Mouse (Mus musculus): ENCODE measurements around the gene Phb2. TPM values are rescaled to one million over a fixed set of nuclear protein-coding genes. Genes with fewer than 3 reads are reported as not detected.
A peak's percentile ranks its signal among the peaks of the same experiment; 100 is the strongest.

Gene Phb2
- polyA plus RNA-seq, 1 experiment = 329 TPM

- Histone ChIP-seq H3K4me1 (ENCODE audit: control insufficient read depth, insufficient read depth, low read length) (peaks cover 5% of the 10 kb centered on the region), H3K9me3 (replicated peaks; ENCODE audit: control insufficient read depth, insufficient read depth, low read length, poor library complexity, severe bottlenecking) (no peaks in the 10 kb centered on the region), H3K4me3 (ENCODE audit: low read depth, low read length) (no peak overlapping the region), H3K27me3 (ENCODE audit: control insufficient read depth, insufficient read depth, low read length, poor library complexity, severe bottlenecking) (no peaks in the 10 kb centered on the region), H3K36me3 (ENCODE audit: control insufficient read depth, insufficient read depth, low read length, poor library complexity, severe bottlenecking) (no peaks in the 10 kb centered on the region), H3K9ac (ENCODE audit: low read depth, poor library complexity, severe bottlenecking) (no peak overlapping the region; the same call in 1 of the 2 replicates), H3K27ac (ENCODE audit: insufficient read depth, low read length) (no peak overlapping the region)
- TF ChIP-seq POLR2A (IDR thresholded peaks at IDR 0.05; ENCODE audit: insufficient read depth, low read length) (no peak), EP300 (IDR thresholded peaks at IDR 0.05; ENCODE audit: insufficient read depth, low read depth, low read length) (no peak), CTCF (IDR thresholded peaks at IDR 0.05; ENCODE audit: low read depth, low read length) (no peak)
Observed at GRCm38 (mm10) chr6:124757909-124758848, 46.0 kb downstream of the Phb2 start.

- H3K9me3 ChIP-seq (replicated peaks; ENCODE audit: control insufficient read depth, insufficient read depth, low read length, poor library complexity, severe bottlenecking) = no peaks in the 10 kb centered on the region
- H3K4me3 ChIP-seq (ENCODE audit: low read depth, low read length) = no peak overlapping the region
- H3K27me3 ChIP-seq (ENCODE audit: control insufficient read depth, insufficient read depth, low read length, poor library complexity, severe bottlenecking) = no peaks in the 10 kb centered on the region
- peaks cover 5% of the 10 kb centered on the region for H3K4me1 ChIP-seq (ENCODE audit: control insufficient read depth, insufficient read depth, low read length)
- TF ChIP-seq EP300 (IDR thresholded peaks at IDR 0.05; ENCODE audit: insufficient read depth, low read depth, low read length) (no peak), CTCF (IDR thresholded peaks at IDR 0.05; ENCODE audit: low read depth, low read length) (no peak), POLR2A (IDR thresholded peaks at IDR 0.05; ENCODE audit: insufficient read depth, low read length) (no peak)
- H3K36me3 ChIP-seq (ENCODE audit: control insufficient read depth, insufficient read depth, low read length, poor library complexity, severe bottlenecking) = no peaks in the 10 kb centered on the region
- H3K27ac ChIP-seq (ENCODE audit: insufficient read depth, low read length) = no peak overlapping the region
- H3K9ac ChIP-seq (ENCODE audit: low read depth, poor library complexity, severe bottlenecking) = peak overlapping the region; percentile 17; the same call in 1 of the 2 replicates
Observed at GRCm38 (mm10) chr6:124758849-124759232, 46.7 kb downstream of the Phb2 start.

GRCm38 (mm10) chr6:124759259-124759658 is 47.1 kb downstream of the Phb2 start:
- H3K4me3 ChIP-seq (ENCODE audit: low read depth, low read length) = no peak overlapping the region

GRCm38 (mm10) chr6:124765951-124766350 is 53.8 kb downstream of the Phb2 start:
- Histone ChIP-seq H3K27ac (ENCODE audit: insufficient read depth, low read length) (no peak overlapping the region), H3K27me3 (ENCODE audit: control insufficient read depth, insufficient read depth, low read length, poor library complexity, severe bottlenecking) (no peaks in the 10 kb centered on the region), H3K9ac (ENCODE audit: low read depth, poor library complexity, severe bottlenecking) (no peak overlapping the region)

More at GRCm38 (mm10) chr6:124759259-124759658, 47.1 kb downstream of the Phb2 start:
- TF ChIP-seq EP300 (IDR thresholded peaks at IDR 0.05; ENCODE audit: insufficient read depth, low read depth, low read length) (peak; percentile 71), POLR2A (IDR thresholded peaks at IDR 0.05; ENCODE audit: insufficient read depth, low read length) (no peak), CTCF (IDR thresholded peaks at IDR 0.05; ENCODE audit: low read depth, low read length) (peak; percentile 98)
- H3K27ac ChIP-seq (ENCODE audit: insufficient read depth, low read length) = no peak overlapping the region
- H3K9me3 ChIP-seq (replicated peaks; ENCODE audit: control insufficient read depth, insufficient read depth, low read length, poor library complexity, severe bottlenecking) = no peaks in the 10 kb centered on the region
- H3K9ac ChIP-seq (ENCODE audit: low read depth, poor library complexity, severe bottlenecking) = peak overlapping the region; percentile 17; the same call in 1 of the 2 replicates
- H3K4me1 ChIP-seq (ENCODE audit: control insufficient read depth, insufficient read depth, low read length) = peaks cover 5% of the 10 kb centered on the region
- no peaks in the 10 kb centered on the region for H3K36me3 ChIP-seq (ENCODE audit: control insufficient read depth, insufficient read depth, low read length, poor library complexity, severe bottlenecking)
- no peaks in the 10 kb centered on the region for H3K27me3 ChIP-seq (ENCODE audit: control insufficient read depth, insufficient read depth, low read length, poor library complexity, severe bottlenecking)

More at GRCm38 (mm10) chr6:124765951-124766350, 53.8 kb downstream of the Phb2 start:
- Histone ChIP-seq H3K36me3 (ENCODE audit: control insufficient read depth, insufficient read depth, low read length, poor library complexity, severe bottlenecking) (no peaks in the 10 kb centered on the region), H3K9me3 (replicated peaks; ENCODE audit: control insufficient read depth, insufficient read depth, low read length, poor library complexity, severe bottlenecking) (no peaks in the 10 kb centered on the region), H3K4me1 (ENCODE audit: control insufficient read depth, insufficient read depth, low read length) (peaks cover 2% of the 10 kb centered on the region), H3K4me3 (ENCODE audit: low read depth, low read length) (no peak overlapping the region)
- TF ChIP-seq EP300 (IDR thresholded peaks at IDR 0.05; ENCODE audit: insufficient read depth, low read depth, low read length) (no peak), CTCF (IDR thresholded peaks at IDR 0.05; ENCODE audit: low read depth, low read length) (no peak), POLR2A (IDR thresholded peaks at IDR 0.05; ENCODE audit: insufficient read depth, low read length) (no peak)

Other genes with a start within 250 kb of the Phb2 start
- 17.1 and 25.6 TPM in 2 replicates for gene Clstn3, start 247.5 kb upstream of the Phb2 start, polyA plus RNA-seq (2011; ENCODE audit: insufficient read depth, insufficient read length, low read depth, missing spikeins)
- gene C1rl, start 219.2 kb upstream of the Phb2 start, polyA plus RNA-seq (2011; ENCODE audit: insufficient read depth, insufficient read length, low read depth, missing spikeins) = 0.79 and 1.3 TPM in 2 replicates
- 0.27 TPM in 1 of 2 replicates, not detected in the other for gene C1ra, start 199.9 kb upstream of the Phb2 start, polyA plus RNA-seq (2011; ENCODE audit: insufficient read depth, insufficient read length, low read depth, missing spikeins)
- gene C1s1, start 170.0 kb upstream of the Phb2 start, polyA plus RNA-seq (2011; ENCODE audit: insufficient read depth, insufficient read length, low read depth, missing spikeins) = 3.4 and 3.9 TPM in 2 replicates
- not detected in 2 replicates for gene C1rb, start 142.0 kb upstream of the Phb2 start, polyA plus RNA-seq (2011; ENCODE audit: insufficient read depth, insufficient read length, low read depth, missing spikeins)
- gene C1s2, start 76.3 kb upstream of the Phb2 start, polyA plus RNA-seq (2011; ENCODE audit: insufficient read depth, insufficient read length, low read depth, missing spikeins) = 0.49 TPM in 1 of 2 replicates, not detected in the other
- gene Lpcat3, start 49.3 kb upstream of the Phb2 start, polyA plus RNA-seq (2011; ENCODE audit: insufficient read depth, insufficient read length, low read depth, missing spikeins) = 69.3 and 73.8 TPM in 2 replicates
- 118 TPM in 2 replicates for gene Emg1, start 158 bp upstream of the Phb2 start, polyA plus RNA-seq (2011; ENCODE audit: insufficient read depth, insufficient read length, low read depth, missing spikeins)
- gene Ptpn6, start 26.4 kb downstream of the Phb2 start, polyA plus RNA-seq (2011; ENCODE audit: insufficient read depth, insufficient read length, low read depth, missing spikeins) = 15.4 and 32.3 TPM in 2 replicates
- gene Grcc10, start 29.0 kb downstream of the Phb2 start, polyA plus RNA-seq (2011; ENCODE audit: insufficient read depth, insufficient read length, low read depth, missing spikeins) = 93.5 and 105 TPM in 2 replicates
- 0.59 TPM in 1 of 2 replicates, not detected in the other for gene Gm45234, start 43.7 kb downstream of the Phb2 start, polyA plus RNA-seq (2011; ENCODE audit: insufficient read depth, insufficient read length, low read depth, missing spikeins)
- gene Atn1, start 44.2 kb downstream of the Phb2 start, polyA plus RNA-seq (2011; ENCODE audit: insufficient read depth, insufficient read length, low read depth, missing spikeins) = 32.0 and 35.2 TPM in 2 replicates
- 7.4 and 8.3 TPM in 2 replicates for gene Eno2, start 57.3 kb downstream of the Phb2 start, polyA plus RNA-seq (2011; ENCODE audit: insufficient read depth, insufficient read length, low read depth, missing spikeins)
- 0.84 TPM in 1 of 2 replicates, not detected in the other for gene Lrrc23, start 67.4 kb downstream of the Phb2 start, polyA plus RNA-seq (2011; ENCODE audit: insufficient read depth, insufficient read length, low read depth, missing spikeins)
- gene Spsb2, start 96.3 kb downstream of the Phb2 start, polyA plus RNA-seq (2011; ENCODE audit: insufficient read depth, insufficient read length, low read depth, missing spikeins) = 4.6 and 5.4 TPM in 2 replicates
- gene Tpi1, start 102.0 kb downstream of the Phb2 start, polyA plus RNA-seq (2011; ENCODE audit: insufficient read depth, insufficient read length, low read depth, missing spikeins) = 377 and 389 TPM in 2 replicates
- 80.9 and 85.2 TPM in 2 replicates for gene Usp5, start 117.1 kb downstream of the Phb2 start, polyA plus RNA-seq (2011; ENCODE audit: insufficient read depth, insufficient read length, low read depth, missing spikeins)
- 162 and 187 TPM in 2 replicates for gene Cdca3, start 117.2 kb downstream of the Phb2 start, polyA plus RNA-seq (2011; ENCODE audit: insufficient read depth, insufficient read length, low read depth, missing spikeins)
- gene Gnb3, start 127.9 kb downstream of the Phb2 start, polyA plus RNA-seq (2011; ENCODE audit: insufficient read depth, insufficient read length, low read depth, missing spikeins) = not detected in 2 replicates
- 3.1 and 3.6 TPM in 2 replicates for gene P3h3, start 145.4 kb downstream of the Phb2 start, polyA plus RNA-seq (2011; ENCODE audit: insufficient read depth, insufficient read length, low read depth, missing spikeins)
- 2.4 and 3.2 TPM in 2 replicates for gene Gpr162, start 151.6 kb downstream of the Phb2 start, polyA plus RNA-seq (2011; ENCODE audit: insufficient read depth, insufficient read length, low read depth, missing spikeins)
- not detected in 2 replicates for gene Cd4, start 175.9 kb downstream of the Phb2 start, polyA plus RNA-seq (2011; ENCODE audit: insufficient read depth, insufficient read length, low read depth, missing spikeins)
- 4.0 and 5.9 TPM in 2 replicates for gene Lag3, start 199.4 kb downstream of the Phb2 start, polyA plus RNA-seq (2011; ENCODE audit: insufficient read depth, insufficient read length, low read depth, missing spikeins)
- gene Ptms, start 207.8 kb downstream of the Phb2 start, polyA plus RNA-seq (2011; ENCODE audit: insufficient read depth, insufficient read length, low read depth, missing spikeins) = 382 and 383 TPM in 2 replicates
- gene Mlf2, start 219.1 kb downstream of the Phb2 start, polyA plus RNA-seq (2011; ENCODE audit: insufficient read depth, insufficient read length, low read depth, missing spikeins) = 263 and 294 TPM in 2 replicates